Mouse (Mus musculus): Measurements from ENCODE around the gene Styxl1. TPM values are rescaled to one million over a fixed set of nuclear protein-coding genes. Genes with fewer than 3 reads are reported as not detected.

Styxl1 gene
- total RNA-seq, 4 experiments from 2014 or later: 0.38 to 0.77 (median 0.73) TPM; not detected in 1

GRCm38 (mm10) chr5:135763526-135763925 is 14.7 kb downstream of the Styxl1 start:
- DNase-seq: no peak

- no peak for DNase-seq
These were observed 16.3 kb downstream of the Styxl1 start for GRCm38 (mm10) chr5:135761881-135762280.

GRCm38 (mm10) chr5:135751595-135751994 is 26.6 kb downstream of the Styxl1 start:
- DNase-seq: no peak

GRCm38 (mm10) chr5:135751041-135751440 is 27.1 kb downstream of the Styxl1 start:
- DNase-seq: no peak

- DNase-seq: no peak
These were observed 33.4 kb downstream of the Styxl1 start for GRCm38 (mm10) chr5:135744742-135745141.

- DNase-seq: peak; percentile 94
These were observed 34.2 kb downstream of the Styxl1 start, which contains the start of gene Tmem120a for GRCm38 (mm10) chr5:135743741-135744609. Gene Tmem120a (minus strand): TSS chr5:135744448.

GRCm38 (mm10) chr5:135742941-135743740 is 35.0 kb downstream of the Styxl1 start:
- no peak for DNase-seq

GRCm38 (mm10) chr5:135742156-135742555 is 36.0 kb downstream of the Styxl1 start:
- no peak for DNase-seq

GRCm38 (mm10) chr5:135738266-135738665 is 39.9 kb downstream of the Styxl1 start:
- DNase-seq: no peak

GRCm38 (mm10) chr5:135737154-135737553 is 41.0 kb downstream of the Styxl1 start:
- DNase-seq: no peak

- DNase-seq: no peak
These were observed 41.6 kb downstream of the Styxl1 start for GRCm38 (mm10) chr5:135736544-135736943.

- DNase-seq: no peak
These were observed 42.4 kb downstream of the Styxl1 start for GRCm38 (mm10) chr5:135735741-135736140.

GRCm38 (mm10) chr5:135734057-135734680 is 44.0 kb downstream of the Styxl1 start:
- no peak for DNase-seq

GRCm38 (mm10) chr5:135733071-135733470 is 45.1 kb downstream of the Styxl1 start:
- DNase-seq: no peak

- DNase-seq: no peak
These were observed 46.9 kb downstream of the Styxl1 start for GRCm38 (mm10) chr5:135731322-135731721.

GRCm38 (mm10) chr5:135730916-135731315 is 47.3 kb downstream of the Styxl1 start:
- DNase-seq: no peak

GRCm38 (mm10) chr5:135730278-135730677 is 47.9 kb downstream of the Styxl1 start:
- no peak for DNase-seq

GRCm38 (mm10) chr5:135729351-135729750 is 48.8 kb downstream of the Styxl1 start:
- no peak for DNase-seq

- no peak for DNase-seq
These were observed 49.8 kb downstream of the Styxl1 start for GRCm38 (mm10) chr5:135728361-135728760.

GRCm38 (mm10) chr5:135727871-135728270 is 50.3 kb downstream of the Styxl1 start:
- DNase-seq: no peak

GRCm38 (mm10) chr5:135726641-135727346 is 51.4 kb downstream of the Styxl1 start:
- DNase-seq: peak; percentile 79

- no peak for DNase-seq
These were observed 52.2 kb downstream of the Styxl1 start for GRCm38 (mm10) chr5:135725991-135726390.
